ENCODE assay signal across 8 mouse cellular contexts in genomic region chr4:138215671-138216199, GRCm38 (mm10). TPM values are rescaled to one million over a fixed set of nuclear protein-coding genes. Genes with fewer than 3 reads are reported as not detected.
DNase-seq lines count a peak whose midpoint lies in the region; ATAC-seq and TF ChIP-seq lines count a peak whose summit lies in the region.

No protein-coding gene starts in this region.

- no peak for TF ChIP-seq CTCF in MEL (IDR thresholded peaks at IDR 0.05 in 2 of 3, conservative IDR thresholded peaks at IDR 0.05 in 1 of 3; ENCODE audit: control insufficient read depth in 1 of 3, insufficient read depth in 1 of 3, low read depth in 2 of 3, low read length in 3 of 3, poor library complexity in 1 of 3, severe bottlenecking in 1 of 3)

- intact Hi-C loops in heart, postnatal 10 days (cut with DNase I) = no loop called here

- H3K27me3 ChIP-seq in heart, embryonic 12.5 days (replicated peaks) = no peaks in the 10 kb centered on the region
- no peaks in the 10 kb centered on the region for H3K27me3 ChIP-seq in MEL (ENCODE audit: control insufficient read depth in 1 of 2, insufficient read depth in 2 of 2, low read length in 2 of 2)
- H3K27me3 ChIP-seq in hindbrain, embryonic 12.5 days = no peaks in the 10 kb centered on the region

- H3K4me1 ChIP-seq in heart, embryonic 12.5 days (replicated peaks) = peaks cover 31% of the 10 kb centered on the region
- peaks cover 7 to 14% of the 10 kb centered on the region in 2 experiments for H3K4me1 ChIP-seq in MEL (ENCODE audit: control insufficient read depth in 1 of 2, insufficient read depth in 2 of 2, low read length in 2 of 2)
- peaks cover 33% of the 10 kb centered on the region for H3K4me1 ChIP-seq in hindbrain, embryonic 12.5 days

- WGBS in heart, embryonic 12.5 days = 47% methylated on average over 13 of the region's 13 CpGs
- 49% methylated on average over 13 of the region's 13 CpGs for WGBS in hindbrain, embryonic 12.5 days

- no peaks in the 10 kb centered on the region for H3K36me3 ChIP-seq in heart, embryonic 12.5 days
- H3K36me3 ChIP-seq in MEL (ENCODE audit: control insufficient read depth in 1 of 2, insufficient read depth in 2 of 2, low read length in 2 of 2) = peaks cover 5 to 15% of the 10 kb centered on the region in 2 experiments
- H3K36me3 ChIP-seq in hindbrain, embryonic 12.5 days = 0 out of 2 replicates have a peak, but pooled peaks cover 9% of the 10 kb centered on the region

- ATAC-seq in heart, embryonic 12.5 days (ENCODE audit: insufficient number of reproducible peaks, low FRiP score) = no peak
- ATAC-seq in hindbrain, embryonic 12.5 days (ENCODE audit: low FRiP score) = no peak

- no peak for DNase-seq in heart, postnatal 10 days
- no peak for DNase-seq in MEL (ENCODE audit: low read depth, low spot score)
- peak; percentile 22 for DNase-seq in lung, postnatal 10 days
- DNase-seq in ovary, postnatal 10 days (ENCODE audit: low spot score) = no peak
- DNase-seq in frontal cortex, postnatal 25 days (ENCODE audit: low spot score in 2 of 2) = no peak
- DNase-seq in gastrocnemius, adult 18-20 months (ENCODE audit: low spot score) = no peak

- peak overlapping the region; percentile 84 for H3K4me2 ChIP-seq in heart, embryonic 12.5 days
- H3K4me2 ChIP-seq in hindbrain, embryonic 12.5 days (replicated peaks) = peak overlapping the region; percentile 63

- H3K79me2 ChIP-seq in MEL (ENCODE audit: control insufficient read depth, insufficient read depth, low read length, poor library complexity) = peaks cover 34% of the 10 kb centered on the region

- peak overlapping the region; percentile 87 for H3K4me3 ChIP-seq in heart, embryonic 12.5 days
- H3K4me3 ChIP-seq in MEL (ENCODE audit: control insufficient read depth in 1 of 2, insufficient read depth in 1 of 2, low read depth in 2 of 2, low read length in 2 of 2) = peak overlapping the region; percentile 87 to 97
- peak overlapping the region; percentile 100 for H3K4me3 ChIP-seq in hindbrain, embryonic 12.5 days

- peak overlapping the region; percentile 99 for H3K27ac ChIP-seq in heart, embryonic 12.5 days (ENCODE audit: poor library complexity, severe bottlenecking)
- peak overlapping the region; percentile 52 for H3K27ac ChIP-seq in MEL (ENCODE audit: control insufficient read depth, low read depth, low read length)
- peak overlapping the region; percentile 100 for H3K27ac ChIP-seq in hindbrain, embryonic 12.5 days

- TF ChIP-seq RAD21 in MEL (IDR thresholded peaks at IDR 0.05; ENCODE audit: low read depth, low read length) = no peak

- no peak for TF ChIP-seq EP300 in MEL (IDR thresholded peaks at IDR 0.05; ENCODE audit: low read depth in 1 of 2, low read length in 2 of 2)

- no peaks in the 10 kb centered on the region for H3K9me3 ChIP-seq in heart, embryonic 12.5 days (replicated peaks)
- H3K9me3 ChIP-seq in MEL (replicated peaks; ENCODE audit: insufficient read depth, low read length) = no peaks in the 10 kb centered on the region
- H3K9me3 ChIP-seq in hindbrain, embryonic 12.5 days (replicated peaks) = no peaks in the 10 kb centered on the region

- no peak for TF ChIP-seq POLR2A in MEL (IDR thresholded peaks at IDR 0.05; ENCODE audit: control insufficient read depth in 1 of 2, insufficient read depth in 1 of 2, low read depth in 1 of 2, low read length in 2 of 2, poor library complexity in 1 of 2)

- peak overlapping the region; percentile 98 for H3K9ac ChIP-seq in heart, embryonic 12.5 days
- peak overlapping the region; percentile 97 for H3K9ac ChIP-seq in MEL (ENCODE audit: control insufficient read depth, low read depth, low read length, poor library complexity, severe bottlenecking)
- H3K9ac ChIP-seq in hindbrain, embryonic 12.5 days = peak overlapping the region; percentile 98

TF ChIP-seq in MEL, 35 proteins besides CTCF, POLR2A, EP300 and RAD21:
- TF ChIP-seq E2F4 (IDR thresholded peaks at IDR 0.05; ENCODE audit: borderline replicate concordance, low read depth, low read length) (no peak), MXI1 (IDR thresholded peaks at IDR 0.05; ENCODE audit: low read depth, low read length) (no peak), ELF1 (IDR thresholded peaks at IDR 0.05; ENCODE audit: low read depth, low read length) (no peak), RCOR1 (IDR thresholded peaks at IDR 0.05; ENCODE audit: low read depth, low read length) (no peak), KAT2A (conservative IDR thresholded peaks at IDR 0.05; ENCODE audit: low read depth, low read length) (no peak), POLR2AphosphoS2 (IDR thresholded peaks at IDR 0.05; ENCODE audit: low read length) (no peak), ZNF384 (IDR thresholded peaks at IDR 0.05; ENCODE audit: low read depth, low read length) (no peak), ZC3H11A (IDR thresholded peaks at IDR 0.05; ENCODE audit: low read depth, low read length) (no peak), SIN3A (IDR thresholded peaks at IDR 0.05; ENCODE audit: low read length) (no peak), POLR2AphosphoS5 (IDR thresholded peaks at IDR 0.05; ENCODE audit: borderline replicate concordance, low read depth, low read length) (no peak), CHD2 (IDR thresholded peaks at IDR 0.05; ENCODE audit: low read length) (no peak), ZKSCAN1 (IDR thresholded peaks at IDR 0.05; ENCODE audit: low read depth, low read length) (no peak), TAL1 (IDR thresholded peaks at IDR 0.05; ENCODE audit: low read length) (no peak), TCF12 (IDR thresholded peaks at IDR 0.05; ENCODE audit: low read depth, low read length) (no peak)

RNA-seq across cellular contexts. Expression of gene Hp1bp3, which starts 0.4 kb away (rescaled TPM):
- 109 and 114 TPM in 2 replicates for polyA plus RNA-seq in heart, embryonic 12.5 days (2016; fragmentation: Nextera tagmentation; extraction: Ambion mirVana)
- 10 to 100 TPM; 90.3 to 99.5 TPM for total RNA-seq in heart, postnatal 10 days (2021)
- 39.1 and 45.1 TPM in 2 replicates for total RNA-seq in MEL (2012; rRNA removed)
- polyA plus RNA-seq in MEL (2012; ENCODE audit: insufficient read depth in 1 of 2, insufficient read length in 2 of 2, low read depth in 1 of 2, low replicate concordance in 2 of 2, missing spikeins in 1 of 2) = 10 to 100 TPM in 1 of 2 experiments, not detected in 1; 74.0 TPM
- polyA plus RNA-seq in hindbrain, embryonic 12.5 days (2016; fragmentation: Nextera tagmentation; extraction: Ambion mirVana) = 202 and 220 TPM in 2 replicates
- total RNA-seq in gastrocnemius, adult 18-20 months (2021) = 10 to 100 TPM; 56.4 to 66.7 TPM

RNA-seq across cellular contexts. Expression of gene Sh2d5, which starts 34.5 kb away (rescaled TPM):
- 0.31 and 0.41 TPM in 2 replicates for polyA plus RNA-seq in heart, embryonic 12.5 days (2016; fragmentation: Nextera tagmentation; extraction: Ambion mirVana)
- under 1 TPM; 0.17 TPM for total RNA-seq in heart, postnatal 10 days (2021)
- total RNA-seq in MEL (2012; rRNA removed) = 1.3 and 2.0 TPM in 2 replicates
- 1 to 10 TPM in 1 of 2 experiments, not detected in 1; 2.8 TPM for polyA plus RNA-seq in MEL (2012; ENCODE audit: insufficient read depth in 1 of 2, insufficient read length in 2 of 2, low read depth in 1 of 2, low replicate concordance in 2 of 2, missing spikeins in 1 of 2)
- 5.3 and 5.4 TPM in 2 replicates for polyA plus RNA-seq in hindbrain, embryonic 12.5 days (2016; fragmentation: Nextera tagmentation; extraction: Ambion mirVana)
- total RNA-seq in gastrocnemius, adult 18-20 months (2021) = under 1 TPM in 1 of 2 experiments, not detected in 1; 0.09 TPM

RNA-seq across cellular contexts. Expression of gene Kif17, which starts 34.5 kb away (rescaled TPM):
- 0.44 and 0.52 TPM in 2 replicates for polyA plus RNA-seq in heart, embryonic 12.5 days (2016; fragmentation: Nextera tagmentation; extraction: Ambion mirVana)
- total RNA-seq in heart, postnatal 10 days (2021) = under 1 TPM in 1 of 2 experiments, not detected in 1; 0.17 TPM
- 0.23 and 0.54 TPM in 2 replicates for total RNA-seq in MEL (2012; rRNA removed)
- 1 to 10 TPM in 1 of 2 experiments, not detected in 1; 2.5 TPM for polyA plus RNA-seq in MEL (2012; ENCODE audit: insufficient read depth in 1 of 2, insufficient read length in 2 of 2, low read depth in 1 of 2, low replicate concordance in 2 of 2, missing spikeins in 1 of 2)
- polyA plus RNA-seq in hindbrain, embryonic 12.5 days (2016; fragmentation: Nextera tagmentation; extraction: Ambion mirVana) = 1.4 and 1.5 TPM in 2 replicates
- not detected for total RNA-seq in gastrocnemius, adult 18-20 months (2021)
